Comparison of ENCODE assay signal across 20 mouse cellular contexts in genomic region chr10:5735141-5735540, GRCm38 (mm10).
DNase-seq lines count a peak whose midpoint lies in the region; ATAC-seq and TF ChIP-seq lines count a peak whose summit lies in the region.
"Had no signal": no experiment of that assay in that cellular context is flagged by ENCODE, and none has a peak within 500 bp of the region (broad histone marks: within the 10 kb centered on the region; RNA-seq: fewer than 3 reads in every experiment).

No protein-coding gene starts in this region.

- DNase-seq in frontal cortex, adult 2 months (ENCODE audit: extremely low spot score in 1 of 2, low spot score in 1 of 2): peak; percentile 4 to 17
- DNase-seq in frontal cortex, postnatal 14 days (ENCODE audit: low spot score in 2 of 2): no peak
- peak; percentile 75 for DNase-seq in brain, adult 2 months (ENCODE audit: low read depth, low spot score)
- DNase-seq in layer of hippocampus, adult 11-12 months (ENCODE audit: low spot score): peak; percentile 60
- DNase-seq in layer of hippocampus, postnatal 14 days (ENCODE audit: low spot score in 2 of 2): peak; percentile 30 to 82
- DNase-seq in lung, postnatal 0 days (ENCODE audit: low spot score): no peak
- DNase-seq in limb, embryonic 10.5 days (ENCODE audit: low spot score): no peak
- DNase-seq: heart, postnatal 14 days; kidney, adult 8-10 months; kidney, postnatal 14 days; thymus, adult 18-20 months had no signal

- no peak for TF ChIP-seq EP300 in lung, postnatal 0 days (IDR thresholded peaks at IDR 0.05)

- no peak overlapping the region for H3K4me2 ChIP-seq in lung, postnatal 0 days (replicated peaks; ENCODE audit: low read depth, low read length)
- H3K4me2 ChIP-seq: forebrain, embryonic 13.5 days; heart, embryonic 12.5 days; hindbrain, embryonic 12.5 days; limb, embryonic 15.5 days; liver, embryonic 15.5 days; midbrain, embryonic 15.5 days had no signal

- no peaks in the 10 kb centered on the region for H3K27me3 ChIP-seq in lung, postnatal 0 days (replicated peaks; ENCODE audit: insufficient read depth, low read length)
- H3K27me3 ChIP-seq in limb, embryonic 10.5 days (ENCODE audit: low read depth, poor library complexity, severe bottlenecking): no peaks in the 10 kb centered on the region
- H3K27me3 ChIP-seq: forebrain, embryonic 13.5 days; heart, embryonic 12.5 days; hindbrain, embryonic 12.5 days; limb, embryonic 15.5 days; liver, embryonic 15.5 days; megakaryocyte, embryonic 14.5 days; midbrain, embryonic 15.5 days had no signal

- 64% methylated on average over 1 of the region's 1 CpGs for WGBS in lung, postnatal 0 days
- WGBS in limb, embryonic 10.5 days: 72% methylated on average over 1 of the region's 1 CpGs

- ATAC-seq in monocyte, adult 5-6 weeks (replicated peaks; ENCODE audit: insufficient number of reproducible peaks, low FRiP score, low TSS enrichment, poor library complexity, severe bottlenecking): no peak
- ATAC-seq in lung, postnatal 0 days: no peak
- ATAC-seq: forebrain, embryonic 13.5 days; midbrain, embryonic 15.5 days had no signal

- H3K9ac ChIP-seq in lung, postnatal 0 days (replicated peaks; ENCODE audit: low read depth): no peak overlapping the region
- H3K9ac ChIP-seq: forebrain, embryonic 13.5 days; heart, embryonic 12.5 days; hindbrain, embryonic 12.5 days; limb, embryonic 15.5 days; liver, embryonic 15.5 days; midbrain, embryonic 15.5 days had no signal

- no peak overlapping the region for H3K4me3 ChIP-seq in lung, postnatal 0 days (ENCODE audit: low read depth, low read length)
- no peak overlapping the region for H3K4me3 ChIP-seq in limb, embryonic 10.5 days
- H3K4me3 ChIP-seq: erythroblast, embryonic 14.5 days; forebrain, embryonic 13.5 days; heart, embryonic 12.5 days; hindbrain, embryonic 12.5 days; limb, embryonic 15.5 days; liver, embryonic 15.5 days; megakaryocyte, embryonic 14.5 days; midbrain, embryonic 15.5 days had no signal

- H3K4me1 ChIP-seq in lung, postnatal 0 days (ENCODE audit: insufficient read depth, low read depth, low read length): no peaks in the 10 kb centered on the region
- no peaks in the 10 kb centered on the region for H3K4me1 ChIP-seq in limb, embryonic 10.5 days
- H3K4me1 ChIP-seq: forebrain, embryonic 13.5 days; heart, embryonic 12.5 days; hindbrain, embryonic 12.5 days; limb, embryonic 15.5 days; liver, embryonic 15.5 days; megakaryocyte, embryonic 14.5 days; midbrain, embryonic 15.5 days had no signal

- no peak for TF ChIP-seq CTCF in lung, postnatal 0 days (IDR thresholded peaks at IDR 0.05)

- no peak overlapping the region for H3K27ac ChIP-seq in lung, postnatal 0 days (ENCODE audit: low read length)
- H3K27ac ChIP-seq in limb, embryonic 10.5 days: no peak overlapping the region
- H3K27ac ChIP-seq: forebrain, embryonic 13.5 days; hindbrain, embryonic 12.5 days; limb, embryonic 15.5 days; liver, embryonic 15.5 days; midbrain, embryonic 15.5 days had no signal

- no peaks in the 10 kb centered on the region for H3K36me3 ChIP-seq in lung, postnatal 0 days (ENCODE audit: insufficient read depth, low read length)
- H3K36me3 ChIP-seq in limb, embryonic 10.5 days: no peaks in the 10 kb centered on the region
- H3K36me3 ChIP-seq: heart, embryonic 12.5 days; hindbrain, embryonic 12.5 days; limb, embryonic 15.5 days; liver, embryonic 15.5 days; midbrain, embryonic 15.5 days had no signal

- no peaks in the 10 kb centered on the region for H3K9me3 ChIP-seq in lung, postnatal 0 days (ENCODE audit: low read length)
- no peaks in the 10 kb centered on the region for H3K9me3 ChIP-seq in limb, embryonic 10.5 days (replicated peaks)
- H3K9me3 ChIP-seq: forebrain, embryonic 13.5 days; heart, embryonic 12.5 days; hindbrain, embryonic 12.5 days; limb, embryonic 15.5 days; liver, embryonic 15.5 days; megakaryocyte, embryonic 14.5 days; midbrain, embryonic 15.5 days had no signal

Comparison
In these comparisons a context has a peak if more than half of its experiments do, and no peak if none do; other contexts are left out.
1. DNase-seq: peak in frontal cortex, adult 2 months (2 of 2), brain, adult 2 months (single experiment), layer of hippocampus, adult 11-12 months (single experiment) and layer of hippocampus, postnatal 14 days (2 of 2); none in frontal cortex, postnatal 14 days (0 of 2), lung, postnatal 0 days (single experiment) and limb, embryonic 10.5 days (single experiment).